In genomic region chr11:100524987-100525630, GRCm38 (mm10) we compare ENCODE assay signal across 8 mouse cellular contexts. TPM values are rescaled to one million over a fixed set of nuclear protein-coding genes. Genes with fewer than 3 reads are reported as not detected.
A peak's percentile ranks its signal among the peaks of the same experiment; 100 is the strongest.
DNase-seq lines count a peak whose midpoint lies in the region; ATAC-seq and TF ChIP-seq lines count a peak whose summit lies in the region.

No protein-coding gene starts in this region.

- peak overlapping the region; percentile 53 for H3K27ac ChIP-seq in bone marrow, adult 2 months (ENCODE audit: control insufficient read depth, insufficient read depth, low read depth, low read length, poor library complexity)
- no peak overlapping the region for H3K27ac ChIP-seq in hindbrain, embryonic 14.5 days
- H3K27ac ChIP-seq in lung, postnatal 0 days (ENCODE audit: low read length): peak overlapping the region; percentile 66

- H3K27me3 ChIP-seq in hindbrain, embryonic 14.5 days (ENCODE audit: control insufficient read depth, insufficient read depth, low read length): no peaks in the 10 kb centered on the region
- H3K27me3 ChIP-seq in lung, postnatal 0 days (replicated peaks; ENCODE audit: insufficient read depth, low read length): no peaks in the 10 kb centered on the region

- 36% methylated on average over 11 of the region's 11 CpGs for whole genome bisulfite sequencing in bone marrow, adult 2 months
- WGBS in hindbrain, embryonic 14.5 days: 48% methylated on average over 11 of the region's 11 CpGs
- 32% methylated on average over 11 of the region's 11 CpGs for WGBS in lung, postnatal 0 days

- TF ChIP-seq POLR2A in bone marrow, adult 2 months (IDR thresholded peaks at IDR 0.05; ENCODE audit: borderline replicate concordance, control insufficient read depth, low read depth, low read length): no peak

- peak overlapping the region; percentile 76 for H3K9ac ChIP-seq in hindbrain, embryonic 14.5 days
- H3K9ac ChIP-seq in lung, postnatal 0 days (replicated peaks; ENCODE audit: low read depth): no peak overlapping the region; the same call in 1 of the 2 replicates

- H3K4me3 ChIP-seq in bone marrow, adult 2 months (replicated peaks; ENCODE audit: control insufficient read depth, low read depth, low read length): no peak overlapping the region
- H3K4me3 ChIP-seq in hindbrain, embryonic 14.5 days (replicated peaks; ENCODE audit: low read length): peak overlapping the region; percentile 68
- no peak overlapping the region for H3K4me3 ChIP-seq in lung, postnatal 0 days (ENCODE audit: low read depth, low read length)

- peak overlapping the region; percentile 83 for H3K4me2 ChIP-seq in hindbrain, embryonic 14.5 days (replicated peaks)
- peak overlapping the region; percentile 71 for H3K4me2 ChIP-seq in lung, postnatal 0 days (replicated peaks; ENCODE audit: low read depth, low read length)

- peaks cover 38% of the 10 kb centered on the region for H3K36me3 ChIP-seq in hindbrain, embryonic 14.5 days (replicated peaks; ENCODE audit: control insufficient read depth, insufficient read depth)
- peaks cover 33% of the 10 kb centered on the region for H3K36me3 ChIP-seq in lung, postnatal 0 days (ENCODE audit: insufficient read depth, low read length)

- peak; percentile 47 for DNase-seq in 3T3-L1 (ENCODE audit: low read depth, low spot score)
- DNase-seq in hindbrain, embryonic 14.5 days (ENCODE audit: low spot score): no peak
- DNase-seq in lung, postnatal 0 days (ENCODE audit: low spot score): peak; percentile 64
- DNase-seq in Muller cell, postnatal 12 days (ENCODE audit: inconsistent ontology term): no peak
- no peak for DNase-seq in frontal cortex, postnatal 10 days (ENCODE audit: low spot score in 2 of 2)
- no peak for DNase-seq in adrenal gland, postnatal 10 days
- no peak for DNase-seq in ovary, postnatal 36 days (ENCODE audit: low spot score)

- no peak for TF ChIP-seq CTCF in bone marrow, adult 2 months (IDR thresholded peaks at IDR 0.05; ENCODE audit: control insufficient read depth, insufficient read depth, low read length)
- TF ChIP-seq CTCF in lung, postnatal 0 days (IDR thresholded peaks at IDR 0.05): no peak

- no peaks in the 10 kb centered on the region for H3K9me3 ChIP-seq in hindbrain, embryonic 14.5 days (ENCODE audit: control insufficient read depth, low read length)
- H3K9me3 ChIP-seq in lung, postnatal 0 days (ENCODE audit: low read length): no peaks in the 10 kb centered on the region

- H3K4me1 ChIP-seq in bone marrow, adult 2 months (ENCODE audit: control insufficient read depth, insufficient read depth, low read length): peaks cover 6% of the 10 kb centered on the region; the same call in 1 of the 2 replicates
- peaks cover 26% of the 10 kb centered on the region for H3K4me1 ChIP-seq in hindbrain, embryonic 14.5 days (replicated peaks; ENCODE audit: control insufficient read depth, insufficient read depth, low read length)
- H3K4me1 ChIP-seq in lung, postnatal 0 days (ENCODE audit: insufficient read depth, low read depth, low read length): no peaks in the 10 kb centered on the region; the same call in 1 of the 2 replicates

- TF ChIP-seq EP300 in lung, postnatal 0 days (IDR thresholded peaks at IDR 0.05): no peak

- ATAC-seq in hindbrain, embryonic 14.5 days (ENCODE audit: low FRiP score): no peak
- no peak for ATAC-seq in lung, postnatal 0 days

RNA-seq across cellular contexts. Expression of gene Acly, which starts 2.7 kb away (rescaled TPM):
- 12.8 and 31.2 TPM in 2 replicates for polyA plus RNA-seq in bone marrow, adult 2 months (2011; ENCODE audit: insufficient read depth, insufficient read length, low replicate concordance, missing spikeins)
- 224 and 244 TPM in 2 replicates for polyA plus RNA-seq in hindbrain, embryonic 14.5 days (2014; fragmentation: Nextera tagmentation; extraction: Ambion mirVana)
- polyA plus RNA-seq in lung, postnatal 0 days (2015; fragmentation: Nextera tagmentation; extraction: Ambion mirVana): 85.7 and 92.9 TPM in 2 replicates
- 100 to 1,000 TPM; 380 to 552 TPM for total RNA-seq in adrenal gland, postnatal 10 days (2021)

RNA-seq across cellular contexts. Expression of gene Ttc25, which starts 20.3 kb away (rescaled TPM):
- 0.35 TPM in 1 of 2 replicates, not detected in the other for polyA plus RNA-seq in bone marrow, adult 2 months (2011; ENCODE audit: insufficient read depth, insufficient read length, low replicate concordance, missing spikeins)
- 2.0 and 2.7 TPM in 2 replicates for polyA plus RNA-seq in hindbrain, embryonic 14.5 days (2014; fragmentation: Nextera tagmentation; extraction: Ambion mirVana)
- 3.5 and 4.9 TPM in 2 replicates for polyA plus RNA-seq in lung, postnatal 0 days (2015; fragmentation: Nextera tagmentation; extraction: Ambion mirVana)
- 1 to 10 TPM; 1.4 to 1.6 TPM for total RNA-seq in adrenal gland, postnatal 10 days (2021)

RNA-seq across cellular contexts. Expression of gene Cnp, which starts 49.6 kb away (rescaled TPM):
- 25.0 and 35.7 TPM in 2 replicates for polyA plus RNA-seq in bone marrow, adult 2 months (2011; ENCODE audit: insufficient read depth, insufficient read length, low replicate concordance, missing spikeins)
- 47.2 and 53.3 TPM in 2 replicates for polyA plus RNA-seq in hindbrain, embryonic 14.5 days (2014; fragmentation: Nextera tagmentation; extraction: Ambion mirVana)
- 31.4 and 33.8 TPM in 2 replicates for polyA plus RNA-seq in lung, postnatal 0 days (2015; fragmentation: Nextera tagmentation; extraction: Ambion mirVana)
- 10 to 100 TPM; 32.9 to 35.7 TPM for total RNA-seq in adrenal gland, postnatal 10 days (2021)

RNA-seq across cellular contexts. Expression of gene Klhl11, which starts 52.6 kb away (rescaled TPM):
- 1.2 and 2.7 TPM in 2 replicates for polyA plus RNA-seq in bone marrow, adult 2 months (2011; ENCODE audit: insufficient read depth, insufficient read length, low replicate concordance, missing spikeins)
- polyA plus RNA-seq in hindbrain, embryonic 14.5 days (2014; fragmentation: Nextera tagmentation; extraction: Ambion mirVana): 15.6 and 17.7 TPM in 2 replicates
- 3.6 and 4.1 TPM in 2 replicates for polyA plus RNA-seq in lung, postnatal 0 days (2015; fragmentation: Nextera tagmentation; extraction: Ambion mirVana)
- 10 to 100 TPM; 35.0 to 36.3 TPM for total RNA-seq in adrenal gland, postnatal 10 days (2021)

Comparison
In these comparisons a context has a peak if more than half of its experiments do, and no peak if none do; other contexts are left out.
1. DNase-seq: peak in 3T3-L1 (single experiment) and lung, postnatal 0 days (single experiment); none in hindbrain, embryonic 14.5 days (single experiment), Muller cell, postnatal 12 days (single experiment), frontal cortex, postnatal 10 days (0 of 2), adrenal gland, postnatal 10 days (single experiment) and ovary, postnatal 36 days (single experiment).